Mouse (Mus musculus): ENCODE results near the gene Nol12.

Nol12 gene

GRCm38 (mm10) chr15:78956351-78956750 lies 21.6 kb downstream of the Nol12 start:
- no peak for DNase-seq

GRCm38 (mm10) chr15:78957021-78957420 lies 22.3 kb downstream of the Nol12 start:
- no peak for DNase-seq

- DNase-seq: no peak
Observed at GRCm38 (mm10) chr15:78959537-78959936, 24.8 kb downstream of the Nol12 start.

GRCm38 (mm10) chr15:78960088-78960487 lies 25.4 kb downstream of the Nol12 start:
- no peak for DNase-seq

- peak; percentile 46 to 68 for DNase-seq
Observed at GRCm38 (mm10) chr15:78962885-78963284, 28.2 kb downstream of the Nol12 start.

- no peak for DNase-seq
Observed at GRCm38 (mm10) chr15:78971626-78972025, 36.9 kb downstream of the Nol12 start.

- DNase-seq: no peak
Observed at GRCm38 (mm10) chr15:78973950-78974349, 39.2 kb downstream of the Nol12 start.

- DNase-seq: no peak
Observed at GRCm38 (mm10) chr15:78977676-78978159, 43.0 kb downstream of the Nol12 start.

GRCm38 (mm10) chr15:78978875-78979274 lies 44.1 kb downstream of the Nol12 start:
- DNase-seq: peak; percentile 51 to 58

- no peak for DNase-seq
Observed at GRCm38 (mm10) chr15:78980084-78980483, 45.4 kb downstream of the Nol12 start.

- DNase-seq: peak; percentile 90 to 93
Observed at GRCm38 (mm10) chr15:78982658-78983435, 48.1 kb downstream of the Nol12 start.

GRCm38 (mm10) chr15:78983436-78984285 lies 48.9 kb downstream of the Nol12 start:
- DNase-seq: peak; percentile 47 to 48

GRCm38 (mm10) chr15:78984286-78984778 lies 49.6 kb downstream of the Nol12 start:
- DNase-seq: no peak

GRCm38 (mm10) chr15:78986536-78987220 lies 51.9 kb downstream of the Nol12 start:
- no peak for DNase-seq

GRCm38 (mm10) chr15:78988499-78988971 lies 53.8 kb downstream of the Nol12 start:
- peak; percentile 49 for DNase-seq

GRCm38 (mm10) chr15:78989152-78990092 lies 54.7 kb downstream of the Nol12 start:
- DNase-seq: no peak

GRCm38 (mm10) chr15:78990093-78990463 lies 55.3 kb downstream of the Nol12 start:
- no peak for DNase-seq

GRCm38 (mm10) chr15:78990970-78991525 lies 56.3 kb downstream of the Nol12 start:
- DNase-seq: no peak

GRCm38 (mm10) chr15:78992235-78992634 lies 57.5 kb downstream of the Nol12 start:
- DNase-seq: no peak

- DNase-seq: no peak
Observed at GRCm38 (mm10) chr15:78992925-78993324, 58.2 kb downstream of the Nol12 start.

All from kidney, adult 8-10 months (tissue).